Comparison of ENCODE assay signal across 8 mouse cellular contexts in the genomic region with DNA sequence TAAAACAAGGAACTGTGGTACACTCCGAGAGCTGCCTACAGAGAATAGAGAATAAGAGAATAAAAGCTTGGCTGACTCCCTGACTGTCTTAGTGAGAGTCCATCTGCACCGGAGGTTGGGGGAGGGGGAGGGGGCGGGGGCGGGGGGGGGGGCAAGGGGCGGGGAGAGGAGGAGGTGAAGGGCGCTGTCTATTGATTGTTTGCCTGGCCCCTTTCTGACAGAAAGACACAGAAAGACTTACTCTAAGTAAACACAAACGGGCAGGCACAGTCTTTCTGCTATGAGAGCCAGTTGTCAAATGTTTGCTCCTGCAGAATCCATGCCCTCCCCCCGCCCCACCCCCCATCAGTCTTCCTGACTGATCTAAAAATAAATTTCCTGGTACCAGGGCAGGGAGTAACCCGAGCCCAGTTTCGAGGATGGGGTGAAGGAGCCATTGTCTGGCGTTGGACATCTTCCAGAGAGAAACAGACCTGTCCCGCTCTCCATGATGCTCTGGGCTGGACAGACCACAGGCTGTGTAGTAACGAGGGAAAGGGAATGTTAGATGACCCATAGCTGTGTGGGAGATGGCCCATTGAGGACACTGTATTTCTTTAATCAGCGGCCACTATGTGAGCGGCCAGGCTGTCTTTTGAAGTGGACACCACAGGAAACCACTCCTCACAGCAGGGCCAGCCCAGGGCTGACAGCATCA.
DNase-seq lines count a peak whose midpoint lies in the region; ATAC-seq and TF ChIP-seq lines count a peak whose summit lies in the region.

No protein-coding gene starts in this region.

- H3K4me3 ChIP-seq in layer of hippocampus, adult 2 months = peak overlapping the region; percentile 23
- no peak overlapping the region for H3K4me3 ChIP-seq in embryonic facial prominence, embryonic 14.5 days (ENCODE audit: low read depth, low read length)
- H3K4me3 ChIP-seq in intestine, embryonic 16.5 days (ENCODE audit: low read length) = no peak overlapping the region
- H3K4me3 ChIP-seq in midbrain, embryonic 11.5 days (ENCODE audit: low read depth, low read length) = no peak overlapping the region

- no peak overlapping the region for H3K9ac ChIP-seq in embryonic facial prominence, embryonic 14.5 days (ENCODE audit: low read depth, low read length)
- no peak overlapping the region for H3K9ac ChIP-seq in intestine, embryonic 16.5 days (ENCODE audit: low read depth, low read length)
- peak overlapping the region; percentile 45; the same call in 1 of the 2 replicates for H3K9ac ChIP-seq in midbrain, embryonic 11.5 days (ENCODE audit: low read length)

- H3K4me2 ChIP-seq in embryonic facial prominence, embryonic 14.5 days (ENCODE audit: low read depth, low read length) = peak overlapping the region; percentile 36
- peak overlapping the region; percentile 19 for H3K4me2 ChIP-seq in intestine, embryonic 16.5 days (ENCODE audit: low read depth, low read length)
- H3K4me2 ChIP-seq in midbrain, embryonic 11.5 days = peak overlapping the region; percentile 37

- DNase-seq in layer of hippocampus, adult 2 months (ENCODE audit: low spot score in 2 of 2) = no peak
- no peak for DNase-seq in layer of hippocampus, postnatal 14 days (ENCODE audit: low spot score in 2 of 2)
- peak; percentile 59 for DNase-seq in embryonic facial prominence, embryonic 14.5 days (ENCODE audit: low spot score)
- DNase-seq in midbrain, embryonic 11.5 days (ENCODE audit: low spot score, missing footprints) = peak; percentile 93
- no peak for DNase-seq in spleen, adult 12 weeks (ENCODE audit: low spot score)
- no peak for DNase-seq in adrenal gland, postnatal 10 days
- no peak for DNase-seq in urinary bladder, postnatal 10 days (ENCODE audit: low spot score)

- H3K36me3 ChIP-seq in embryonic facial prominence, embryonic 14.5 days (ENCODE audit: control insufficient read depth, insufficient read depth, low read length) = no peaks in the 10 kb centered on the region
- H3K36me3 ChIP-seq in intestine, embryonic 16.5 days (ENCODE audit: control insufficient read depth, insufficient read depth, low read length) = no peaks in the 10 kb centered on the region
- H3K36me3 ChIP-seq in midbrain, embryonic 11.5 days (ENCODE audit: control insufficient read depth, insufficient read depth, low read length) = no peaks in the 10 kb centered on the region

- H3K4me1 ChIP-seq in embryonic facial prominence, embryonic 14.5 days (ENCODE audit: control insufficient read depth, insufficient read depth, low read length) = peaks cover 14% of the 10 kb centered on the region
- H3K4me1 ChIP-seq in intestine, embryonic 16.5 days (ENCODE audit: control insufficient read depth, insufficient read depth, low read length) = peaks cover 15% of the 10 kb centered on the region; the same call in 1 of the 2 replicates
- H3K4me1 ChIP-seq in midbrain, embryonic 11.5 days (ENCODE audit: control insufficient read depth, insufficient read depth, low read length) = peaks cover 37% of the 10 kb centered on the region

- H3K27ac ChIP-seq in layer of hippocampus, adult 2 months = peak overlapping the region; percentile 77
- H3K27ac ChIP-seq in embryonic facial prominence, embryonic 14.5 days (replicated peaks; ENCODE audit: low read depth, low read length) = peak overlapping the region; percentile 22; the same call in 1 of the 2 replicates
- no peak overlapping the region for H3K27ac ChIP-seq in intestine, embryonic 16.5 days (ENCODE audit: low read length)
- H3K27ac ChIP-seq in midbrain, embryonic 11.5 days (ENCODE audit: low read depth, low read length) = peak overlapping the region; percentile 49; the same call in 1 of the 2 replicates

- WGBS in embryonic facial prominence, embryonic 14.5 days = 3% methylated on average over 10 of the region's 15 CpGs
- 5% methylated on average over 12 of the region's 15 CpGs for WGBS in intestine, embryonic 16.5 days
- under 1% methylated on average over 12 of the region's 15 CpGs for WGBS in midbrain, embryonic 11.5 days

- TF ChIP-seq CTCF in layer of hippocampus, adult 2 months (conservative IDR thresholded peaks at IDR 0.05) = no peak

- H3K27me3 ChIP-seq in embryonic facial prominence, embryonic 14.5 days (replicated peaks; ENCODE audit: control insufficient read depth, insufficient read depth, low read length) = no peaks in the 10 kb centered on the region
- H3K27me3 ChIP-seq in intestine, embryonic 16.5 days (replicated peaks; ENCODE audit: control insufficient read depth, insufficient read depth, low read length) = no peaks in the 10 kb centered on the region
- no peaks in the 10 kb centered on the region for H3K27me3 ChIP-seq in midbrain, embryonic 11.5 days (ENCODE audit: control insufficient read depth, insufficient read depth, low read length)

- ATAC-seq in embryonic facial prominence, embryonic 14.5 days (ENCODE audit: low read depth) = peak; percentile 38
- peak; percentile 45 for ATAC-seq in intestine, embryonic 16.5 days
- ATAC-seq in midbrain, embryonic 11.5 days (ENCODE audit: low FRiP score) = peak; percentile 62

- H3K9me3 ChIP-seq in embryonic facial prominence, embryonic 14.5 days (ENCODE audit: control insufficient read depth, low read length) = no peaks in the 10 kb centered on the region
- H3K9me3 ChIP-seq in intestine, embryonic 16.5 days (ENCODE audit: control insufficient read depth, low read length) = no peaks in the 10 kb centered on the region
- no peaks in the 10 kb centered on the region for H3K9me3 ChIP-seq in midbrain, embryonic 11.5 days (ENCODE audit: control insufficient read depth, low read length)

Comparison
In these comparisons a context has a peak if more than half of its experiments do, and no peak if none do; other contexts are left out.
1. DNase-seq: peak in embryonic facial prominence, embryonic 14.5 days (single experiment) and midbrain, embryonic 11.5 days (single experiment); none in layer of hippocampus, adult 2 months (0 of 2), layer of hippocampus, postnatal 14 days (0 of 2), spleen, adult 12 weeks (single experiment), adrenal gland, postnatal 10 days (single experiment) and urinary bladder, postnatal 10 days (single experiment).
2. Peak in every context shown above with its lines, with median percentiles within 50 percentile points of each other: ATAC-seq and H3K4me2 ChIP-seq.